Mouse (Mus musculus): ENCODE measurements around the gene Cacna1i.

Gene Cacna1i

GRCm38 (mm10) chr15:80286851-80287415 is at the start of gene Cacna1i:
TSS of gene Cacna1i (plus strand) at chr15:80287238.
- in situ Hi-C loops (cut with MboI, MseI): no loop called here

- in situ Hi-C loops (cut with MboI, MseI): loop anchor here (10.0 kb wide), 1 partner anchor 713 kb away; no protein-coding TSS in a partner anchor
These were observed 38.9 kb upstream of the Cacna1i start for GRCm38 (mm10) chr15:80248135-80248534.

GRCm38 (mm10) chr15:80248596-80248995 is 38.4 kb upstream of the Cacna1i start:
- in situ Hi-C loops (cut with MboI, MseI): loop anchor here (10.0 kb wide), 1 partner anchor 714 kb away; no protein-coding TSS in a partner anchor

DNA sequence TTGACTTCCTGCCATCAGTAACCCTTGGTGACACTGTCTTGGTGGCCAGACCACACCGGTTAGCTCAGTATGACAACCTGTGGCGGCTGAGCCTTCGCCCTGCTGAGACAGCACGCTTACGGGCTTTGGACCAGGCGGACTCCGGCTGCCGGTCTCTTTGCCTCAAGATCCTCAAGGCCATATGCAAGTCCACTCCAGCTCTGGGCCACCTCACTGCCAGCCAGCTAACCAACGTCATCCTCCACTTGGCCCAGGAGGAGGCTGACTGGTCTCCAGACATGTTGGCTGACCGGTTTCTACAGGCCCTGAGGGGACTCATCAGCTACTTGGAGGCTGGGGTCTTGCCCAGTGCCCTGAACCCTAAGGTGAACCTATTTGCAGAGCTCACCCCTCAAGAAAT is 37.4 kb upstream of the Cacna1i start:
- in situ Hi-C loops (cut with MboI, MseI): loop anchor here (10.0 kb wide), 2 partner anchors 715 to 1605 kb away; partner anchors contain the start of gene Tob2

DNA sequence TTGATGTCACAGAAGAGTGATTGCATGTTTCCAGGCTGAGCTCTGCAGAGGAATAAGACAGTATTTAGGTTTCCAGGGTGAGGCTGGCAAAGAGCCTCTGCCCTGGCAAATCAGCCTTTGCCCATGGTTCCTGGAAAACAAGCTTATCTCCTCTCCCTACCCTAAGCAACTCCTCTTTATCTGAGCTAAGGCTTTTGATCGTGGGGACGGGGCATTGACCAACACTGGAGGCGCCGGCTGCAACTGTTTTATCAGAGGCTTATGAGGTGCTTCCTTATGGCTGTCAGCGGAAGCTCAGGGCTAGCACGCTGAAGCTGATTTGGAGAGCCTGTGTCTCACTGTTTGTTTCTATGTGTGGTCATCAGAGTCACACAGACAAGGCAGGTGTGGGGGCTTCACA is 36.5 kb upstream of the Cacna1i start:
- in situ Hi-C loops (cut with MboI, MseI): loop anchor here (10.0 kb wide), 1 partner anchor 1604 kb away; the partner anchor contains the start of gene Tob2

DNA sequence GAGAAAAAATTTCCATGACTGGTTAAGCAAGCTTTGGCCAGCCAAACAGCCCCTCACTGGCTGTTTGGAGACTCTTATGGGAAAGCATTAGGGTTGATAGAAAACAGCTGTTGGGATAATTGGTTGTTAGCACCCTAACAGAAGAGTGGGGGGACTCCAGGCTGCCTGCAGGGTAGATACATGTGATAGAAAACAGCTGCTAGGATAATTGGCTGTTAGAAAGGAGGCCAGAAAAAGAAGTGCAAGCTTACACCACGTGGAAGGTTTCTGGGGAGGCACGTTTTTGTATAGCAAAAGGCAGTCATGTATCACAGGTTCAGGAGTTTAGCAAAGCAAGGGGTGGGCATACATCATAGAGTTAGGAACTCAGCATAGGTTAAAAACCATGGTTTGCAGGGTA is 33.5 kb upstream of the Cacna1i start:
- in situ Hi-C loops (cut with MboI, MseI): loop anchor here (10.0 kb wide), 1 partner anchor 1601 kb away; the partner anchor contains the start of gene Tob2

DNA sequence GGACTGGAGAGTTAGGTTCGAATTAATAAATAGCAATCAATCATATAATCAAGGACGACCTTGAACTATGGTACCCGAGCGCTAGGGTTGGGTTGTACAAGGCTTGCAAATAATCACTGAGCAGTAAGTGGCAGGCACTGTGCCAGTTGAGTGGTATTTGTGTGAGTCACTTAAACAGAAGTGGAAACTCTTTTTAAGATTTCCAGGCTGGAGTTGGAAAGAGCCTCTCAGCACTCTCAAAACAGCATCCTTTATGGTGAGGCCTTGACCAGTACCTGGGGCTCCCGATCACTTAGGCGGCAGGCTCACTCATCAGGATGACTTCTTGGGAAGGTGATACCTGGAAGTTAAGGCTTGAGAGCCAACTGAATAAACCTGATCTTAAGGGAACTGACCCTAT is 32.8 kb upstream of the Cacna1i start:
- in situ Hi-C loops (cut with MboI, MseI): loop anchor here (10.0 kb wide), 1 partner anchor 1601 kb away; the partner anchor contains the start of gene Tob2

DNA sequence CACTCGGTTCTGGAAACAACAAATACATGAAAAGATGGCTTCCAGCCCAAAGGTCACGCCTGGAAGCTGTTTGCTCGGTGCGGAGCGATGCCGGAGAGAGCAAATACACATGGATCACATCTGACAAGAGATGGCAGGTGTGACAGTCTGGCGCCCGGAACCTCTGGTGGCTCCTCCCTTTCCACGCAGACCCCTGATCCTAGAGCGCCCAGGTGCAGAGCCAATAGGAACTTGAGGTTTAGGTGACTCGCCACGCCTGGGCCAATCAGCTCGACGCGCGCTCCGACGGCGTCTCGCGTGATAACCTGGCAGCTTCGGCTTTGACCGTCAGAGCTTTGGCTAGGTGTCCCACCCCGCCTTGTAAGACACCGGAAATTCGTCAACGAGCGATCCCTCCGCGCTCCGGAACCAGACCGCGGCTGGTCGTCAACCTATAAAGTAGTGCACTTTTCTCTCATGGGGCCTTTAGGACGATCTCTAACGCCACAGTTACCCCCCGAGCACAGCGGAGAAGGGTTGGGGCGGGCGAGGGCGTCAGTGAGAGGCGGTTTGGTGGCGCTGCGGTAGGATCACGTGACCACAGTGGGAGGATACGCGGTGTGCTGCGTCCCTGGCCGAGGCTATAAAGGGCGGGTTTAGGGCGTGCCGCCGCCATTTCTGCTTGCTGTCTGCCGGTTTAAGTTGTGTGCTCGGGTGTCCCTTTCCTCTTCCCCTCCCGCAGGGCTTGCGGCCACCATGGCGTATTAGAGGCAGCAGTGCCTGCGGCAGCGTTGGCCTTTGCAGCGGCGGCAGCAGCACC is 32.0 kb upstream of the Cacna1i start, which contains the start of gene Atf4:
Atf4 (plus strand) TSS at position 338 of the 799 bp plus-strand sequence.
- in situ Hi-C loops (cut with MboI, MseI): loop anchor here (10.0 kb wide), 1 partner anchor 1600 kb away; the partner anchor contains the start of gene Tob2

GRCm38 (mm10) chr15:80255646-80256121 is 31.4 kb upstream of the Cacna1i start:
- in situ Hi-C loops (cut with MboI, MseI): loop anchor here (10.0 kb wide), 1 partner anchor 1599 kb away; the partner anchor contains the start of gene Tob2

GRCm38 (mm10) chr15:80256242-80256641 is 30.8 kb upstream of the Cacna1i start:
- in situ Hi-C loops (cut with MboI, MseI): loop anchor here (10.0 kb wide), 1 partner anchor 1599 kb away; the partner anchor contains the start of gene Tob2

- in situ Hi-C loops (cut with MboI, MseI): loop anchor here (10.0 kb wide), 1 partner anchor 1598 kb away; the partner anchor contains the start of gene Tob2
These were observed 30.1 kb upstream of the Cacna1i start for GRCm38 (mm10) chr15:80256656-80257601.

GRCm38 (mm10) chr15:80257602-80258239 is 29.3 kb upstream of the Cacna1i start:
- in situ Hi-C loops (cut with MboI, MseI): loop anchor here (10.0 kb wide), 1 partner anchor 1597 kb away; the partner anchor contains the start of gene Tob2

GRCm38 (mm10) chr15:80258240-80259170 is 28.5 kb upstream of the Cacna1i start:
- in situ Hi-C loops (cut with MboI, MseI): loop anchor here (10.0 kb wide), 1 partner anchor 1596 kb away; the partner anchor contains the start of gene Tob2

GRCm38 (mm10) chr15:80259406-80260045 is 27.5 kb upstream of the Cacna1i start:
- in situ Hi-C loops (cut with MboI, MseI): loop anchor here (10.0 kb wide), 1 partner anchor 1595 kb away; the partner anchor contains the start of gene Tob2

DNA sequence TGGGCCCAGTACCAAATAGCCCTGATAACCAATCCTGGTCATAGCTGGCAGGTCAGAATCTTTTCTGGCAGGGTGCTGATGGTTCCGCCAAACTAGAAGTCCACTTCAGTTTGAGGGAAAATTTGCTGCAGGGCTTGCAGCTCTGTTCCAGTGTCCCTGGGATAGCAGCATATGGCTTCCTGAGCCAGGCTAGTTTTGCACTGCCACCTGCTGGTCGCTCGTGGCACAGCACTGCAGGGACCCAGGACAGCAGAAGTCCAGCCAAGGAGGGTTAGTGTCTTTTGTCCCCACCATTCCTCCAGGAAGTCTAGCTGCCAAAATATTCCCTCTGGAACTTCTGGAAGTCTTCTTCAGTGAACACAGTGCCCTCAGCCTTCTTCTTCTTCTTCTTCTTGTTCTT is 26.4 kb upstream of the Cacna1i start:
- in situ Hi-C loops (cut with MboI, MseI): no loop called here

GRCm38 (mm10) chr15:80261100-80261499 is 25.9 kb upstream of the Cacna1i start:
- in situ Hi-C loops (cut with MboI, MseI): no loop called here

- in situ Hi-C loops (cut with MboI, MseI): no loop called here
These were observed 23.1 kb upstream of the Cacna1i start, which contains the start of gene Rps19bp1 for GRCm38 (mm10) chr15:80263610-80264575. TSS of gene Rps19bp1 (minus strand) at chr15:80264315.

Data from T-helper 2 cell (primary cell).